Mouse (Mus musculus) spleen, adult 2 months (tissue): ENCODE results near the gene Robo1.

ENCODE experiments used
- CTCF ChIP-seq: fragments of 200-500 bp; IDR thresholded peaks from 2 replicates; pipeline ENCODE4 v1.5.1; 2011; ENCODE audit warnings: mild to moderate bottlenecking, inconsistent platforms; ENCODE audit not compliant: insufficient read depth, insufficient read length, insufficient replicate concordance; ENCODE audit errors: extremely low read depth
- POLR2A ChIP-seq: fragments of 200-500 bp; IDR thresholded peaks from 2 replicates; pipeline ENCODE4 v1.6.1; 2011; ENCODE audit warnings: low read depth, low read length, inconsistent platforms

GRCm38 (mm10) chr16:73024326-73024725 is 716.2 kb downstream of the Robo1 start:
- no peak for TF ChIP-seq POLR2A
- no peak for TF ChIP-seq CTCF
